Mouse (Mus musculus) layer of hippocampus, postnatal 10 days (tissue): ENCODE data around the gene Csn2. TPM values are rescaled to one million over a fixed set of nuclear protein-coding genes. Genes with fewer than 3 reads are reported as not detected.

Experiments used
- DNase-seq, 2 experiments: peaks; one replicate each; pipeline ENCODE4 v3.0.0; 2021; ENCODE audit warnings: low spot score in 2 of 2
- long read RNA-seq: library from polyadenylated mRNA; stranded (forward); transcript quantifications from one replicate; pipeline ENCODE4 v2.0.0, GENCODE M21; 2023
- total RNA-seq, 2 experiments: library from RNA; stranded (reverse); gene quantifications; 2 replicates each; pipeline ENCODE4 v1.2.3; 2021

The Csn2 gene
- total RNA-seq: not detected
- long read RNA-seq: 0 reads

DNA sequence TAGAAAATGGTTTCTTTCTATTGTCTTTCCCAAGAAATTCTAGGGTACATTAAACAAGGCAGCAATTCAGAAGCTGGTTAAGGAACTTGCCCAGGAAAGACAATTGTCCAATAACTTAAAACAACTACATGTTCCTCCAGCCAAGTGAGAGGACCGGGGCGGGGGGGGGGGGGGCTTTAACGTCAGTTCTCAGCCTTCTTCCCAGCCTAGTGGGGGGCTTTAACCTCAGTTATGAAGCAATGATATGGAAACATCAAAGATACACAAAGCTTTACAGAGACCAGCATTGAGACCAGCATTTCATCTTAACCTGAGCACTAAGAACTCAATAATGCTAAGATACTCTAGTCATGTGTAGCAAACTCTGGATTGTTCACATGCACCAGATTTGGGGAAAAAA is at the start of gene Csn2:
TSS of gene Csn2 (minus strand) at position 101 of the 400 bp plus-strand sequence.
- no peak for DNase-seq

DNA sequence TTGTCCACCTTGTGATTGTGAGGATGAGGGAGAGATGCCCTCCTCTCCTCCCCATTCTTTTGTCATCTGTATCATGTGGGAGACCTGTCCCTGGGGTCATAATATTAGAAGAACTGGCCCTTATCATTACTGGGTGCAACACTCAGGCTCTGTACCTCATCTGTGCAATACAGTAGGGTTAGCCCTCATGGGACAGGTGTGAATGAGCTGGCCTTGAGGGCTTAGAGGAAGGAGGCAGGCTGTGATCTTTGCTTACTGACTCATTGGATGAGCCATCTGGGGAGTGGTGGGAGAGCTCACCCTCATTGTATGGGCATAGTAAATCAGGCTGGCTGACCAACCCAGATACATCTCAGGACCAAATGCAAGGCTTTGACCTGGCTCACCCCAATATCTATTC is 35.4 kb upstream of the Csn2 start:
- DNase-seq: no peak

DNA sequence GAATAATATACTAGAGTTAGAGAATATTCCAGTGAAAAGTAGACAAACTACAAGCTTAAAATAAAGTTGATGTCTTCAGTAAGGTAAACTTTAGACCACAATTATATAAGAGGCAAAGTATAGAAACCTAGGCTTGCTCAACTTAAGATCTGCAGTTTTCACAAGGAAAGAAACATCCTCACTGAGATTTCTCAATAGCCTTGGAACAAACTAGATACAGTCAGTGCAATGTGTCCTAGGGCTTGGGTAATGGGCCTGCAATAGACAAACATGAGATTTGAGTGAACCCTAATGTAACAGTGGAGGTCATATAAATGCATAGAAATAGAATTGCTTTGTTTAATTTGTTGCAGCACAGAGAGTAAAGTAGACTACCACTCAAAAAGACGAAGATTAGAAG is 6.5 kb upstream of the Csn2 start:
- DNase-seq: no peak

DNA sequence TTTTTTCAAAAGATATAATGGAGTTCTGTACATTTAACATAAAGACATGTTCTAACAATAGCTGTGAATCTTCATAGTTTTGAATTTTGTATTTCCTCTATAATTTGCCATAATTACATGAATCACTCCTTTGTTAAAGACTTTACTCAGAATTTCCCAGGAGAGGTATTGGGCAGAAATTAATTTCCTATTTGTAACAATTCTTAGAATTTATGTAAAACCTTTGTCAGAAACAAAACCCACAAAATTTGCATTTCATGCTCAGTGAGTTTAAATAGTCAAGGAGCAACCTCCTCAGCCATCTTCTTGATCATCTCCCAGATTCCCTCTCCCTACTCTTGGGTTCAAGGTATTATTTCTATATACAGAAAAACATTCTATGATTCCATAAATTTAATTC is 33.5 kb downstream of the Csn2 start, which contains the start of gene Csn1s1:
TSS of gene Csn1s1 (plus strand) at position 301 of the 400 bp plus-strand sequence.
- DNase-seq: no peak

DNA sequence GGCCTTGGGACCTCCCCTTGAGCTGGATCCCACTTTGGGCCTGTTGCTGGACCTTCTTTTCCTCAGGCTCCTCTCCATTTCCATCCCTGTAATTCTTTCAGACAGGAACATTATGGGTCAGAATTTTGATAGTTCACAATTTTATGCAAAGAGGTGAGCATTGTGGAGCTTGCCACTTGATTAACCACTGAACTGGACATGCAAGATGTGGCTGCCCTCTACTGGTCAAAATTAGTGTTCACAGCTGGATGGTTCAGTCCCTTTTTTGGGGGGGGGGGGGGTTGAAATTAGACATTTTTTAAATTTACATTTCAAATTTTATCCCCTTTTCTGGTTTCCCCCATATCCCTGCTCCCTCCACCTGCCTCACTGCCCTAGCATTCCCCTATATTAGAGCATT is 56.6 kb downstream of the Csn2 start:
- DNase-seq: peak; percentile 8 to 11

Other genes with a start within 250 kb of the Csn2 start
- not detected for gene Ugt2a2, start 217.4 kb downstream of the Csn2 start, total RNA-seq
- gene Gm43638, start 212.8 kb downstream of the Csn2 start, total RNA-seq: not detected
- not detected for gene Ugt2a1, start 208.8 kb downstream of the Csn2 start, total RNA-seq
- not detected for gene Sult1b1, start 161.4 kb downstream of the Csn2 start, total RNA-seq
- gene Sult1d1, start 130.6 kb downstream of the Csn2 start, total RNA-seq: not detected
- gene Sult1e1, start 108.0 kb downstream of the Csn2 start, total RNA-seq: not detected
- not detected for gene Csn1s1, start 33.4 kb downstream of the Csn2 start, total RNA-seq
- not detected for gene Csn1s2a, start 74.9 kb upstream of the Csn2 start, total RNA-seq
- gene Csn1s2b, start 108.5 kb upstream of the Csn2 start, total RNA-seq: not detected
- gene Prr27, start 126.1 kb upstream of the Csn2 start, total RNA-seq: not detected
- not detected for gene Odam, start 185.4 kb upstream of the Csn2 start, total RNA-seq
- not detected for gene Csn3, start 225.9 kb upstream of the Csn2 start, total RNA-seq